Mouse (Mus musculus) mouse embryonic stem cell (cell line): Measurements from ENCODE around the gene Ssc4d.

ENCODE experiments used
- in situ Hi-C, 2 experiments: fragments of 300-500 bp; cut with MboI; formaldehyde crosslinking; loops; 1 replicate in 1 of 2; 3 replicates in 1 of 2; pipeline ENCODE4 v1.14.3; 2019 to 2020; ENCODE audit warnings: low sequenced_read_pairs in 2 of 2, low pct_unique_long_range_greater_than_20kb in 1 of 2, mixed read lengths in 1 of 2; ENCODE audit not compliant: unreplicated experiment in 1 of 2

Gene Ssc4d

DNA sequence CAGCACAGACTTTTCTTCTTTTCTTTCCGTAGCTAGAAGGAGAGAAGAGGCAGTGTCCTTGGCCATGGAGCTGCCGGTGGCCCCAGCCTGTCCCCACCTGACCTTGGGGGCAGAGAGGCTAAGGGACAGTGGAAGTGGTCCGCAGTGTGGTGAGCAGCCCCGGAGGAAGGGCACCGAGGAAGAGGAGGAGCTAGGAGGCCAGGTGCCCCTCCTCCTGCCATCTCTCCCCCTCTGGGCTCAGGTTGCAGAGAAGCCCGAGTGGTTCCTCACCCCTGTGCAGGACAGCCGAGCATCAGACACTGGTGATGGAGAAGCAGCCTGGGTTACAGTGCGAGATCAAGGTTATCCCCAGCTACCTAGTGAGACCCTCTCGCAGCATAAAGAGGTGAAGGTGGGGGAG lies at the start of gene Ssc4d:
Gene Ssc4d, minus strand, starts transcription at position 167 of the 400 bp plus-strand sequence.
- in situ Hi-C loops = loop anchor here in 1 of 2 experiments (5.0 kb wide), 2 partner anchors 37 to 83 kb away; no protein-coding TSS in a partner anchor

DNA sequence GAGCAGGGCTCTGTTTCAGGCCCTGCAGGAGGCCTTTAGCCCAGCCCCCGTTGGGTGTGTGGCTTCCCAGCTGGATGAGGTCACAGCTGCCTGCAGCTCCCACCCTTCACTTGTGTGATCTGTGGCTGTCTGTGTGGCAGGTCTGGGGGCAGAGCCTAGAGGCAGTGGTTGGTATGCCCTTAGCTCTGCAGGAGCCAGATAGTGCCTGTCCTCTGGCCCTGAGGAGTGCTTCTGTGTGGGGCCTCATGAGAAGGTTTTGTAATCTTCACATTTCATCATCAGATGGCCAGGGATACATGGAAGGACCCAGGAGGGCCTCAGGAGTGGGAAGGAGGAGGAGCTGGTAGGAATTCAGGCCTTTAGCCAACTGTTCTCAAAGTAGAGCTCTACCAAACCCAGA lies 45.6 kb upstream of the Ssc4d start:
- in situ Hi-C loops = no loop called here

DNA sequence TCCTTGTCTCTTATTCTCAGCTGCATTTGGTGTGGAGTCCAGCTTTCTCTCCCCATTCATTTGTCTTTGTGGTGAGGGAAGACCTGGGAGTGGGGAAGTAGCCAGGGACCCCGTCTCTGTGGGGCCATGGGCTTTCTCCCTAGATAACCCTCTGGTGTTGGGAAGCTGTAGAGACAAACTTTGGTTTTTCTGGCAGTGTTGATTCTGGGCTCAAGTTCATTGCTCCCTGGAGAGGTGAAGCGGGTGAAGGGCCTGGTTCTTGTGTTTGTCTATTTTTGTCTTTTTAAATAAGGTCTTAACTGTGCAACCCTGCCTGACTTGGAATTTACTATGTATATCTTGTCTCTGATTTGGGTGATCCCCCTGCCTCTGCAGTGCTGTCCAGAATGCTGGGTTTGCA lies 44.4 kb upstream of the Ssc4d start:
- in situ Hi-C loops = no loop called here

DNA sequence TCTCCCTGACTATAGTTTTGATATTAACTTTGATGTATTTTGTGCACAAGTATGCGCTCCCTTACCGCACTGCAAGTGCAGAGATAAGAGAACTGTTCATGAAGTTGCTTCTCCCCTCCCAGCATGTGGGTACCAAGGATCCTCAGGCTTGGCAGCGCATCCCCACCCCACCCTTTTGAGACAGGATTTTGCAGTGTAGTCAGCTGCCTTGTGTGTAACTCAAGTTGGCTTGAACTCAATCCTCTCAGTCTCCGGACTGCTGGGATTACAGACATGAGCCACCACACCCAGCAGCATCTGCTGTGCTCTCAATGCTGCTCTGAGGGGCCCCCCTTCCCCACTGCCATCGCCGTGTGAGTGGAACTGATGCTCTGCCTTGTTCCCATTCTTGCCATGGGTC lies 42.9 kb upstream of the Ssc4d start:
- in situ Hi-C loops = no loop called here

DNA sequence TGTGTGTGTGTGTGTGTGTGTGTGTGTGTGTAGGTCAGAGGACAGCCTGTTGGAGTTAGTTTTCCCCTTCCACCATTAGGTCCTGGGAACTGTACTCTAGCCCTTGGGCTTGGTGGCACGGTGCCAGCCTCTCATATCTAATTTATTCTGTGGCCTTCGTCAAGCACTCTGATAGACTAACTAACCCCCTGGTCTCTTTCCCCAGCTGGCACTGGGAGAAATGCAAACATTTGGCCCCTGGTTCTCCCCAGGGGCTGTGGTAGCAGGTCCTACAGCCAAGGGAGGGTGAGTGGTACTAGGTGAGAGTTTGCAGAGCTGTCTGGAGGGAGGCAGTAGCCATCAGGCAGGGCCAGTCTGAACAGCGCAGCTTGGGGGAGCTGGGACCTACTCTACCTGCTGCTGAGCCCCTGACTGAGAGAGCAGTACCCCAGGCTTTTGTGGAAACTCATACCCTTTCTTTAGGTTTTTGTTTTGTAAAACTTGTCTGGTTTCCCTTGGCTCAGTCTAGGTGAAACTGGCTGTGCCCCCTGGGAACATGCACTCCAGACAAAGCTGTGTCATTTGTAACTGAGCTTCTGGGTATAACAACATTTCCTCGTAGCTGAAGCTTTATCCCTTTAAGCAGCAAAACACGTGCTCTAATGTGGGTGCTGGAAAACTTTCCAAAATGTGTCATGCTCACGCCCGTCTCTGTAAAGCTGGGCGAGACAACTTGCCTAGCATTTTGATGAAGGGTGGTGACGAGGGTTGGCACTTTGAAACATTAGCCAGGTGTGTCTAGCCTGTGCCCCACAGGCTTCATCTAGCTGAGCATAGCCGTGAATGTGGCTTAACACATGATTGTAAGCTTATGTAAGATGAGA lies 41.9 kb upstream of the Ssc4d start:
- in situ Hi-C loops = no loop called here

DNA sequence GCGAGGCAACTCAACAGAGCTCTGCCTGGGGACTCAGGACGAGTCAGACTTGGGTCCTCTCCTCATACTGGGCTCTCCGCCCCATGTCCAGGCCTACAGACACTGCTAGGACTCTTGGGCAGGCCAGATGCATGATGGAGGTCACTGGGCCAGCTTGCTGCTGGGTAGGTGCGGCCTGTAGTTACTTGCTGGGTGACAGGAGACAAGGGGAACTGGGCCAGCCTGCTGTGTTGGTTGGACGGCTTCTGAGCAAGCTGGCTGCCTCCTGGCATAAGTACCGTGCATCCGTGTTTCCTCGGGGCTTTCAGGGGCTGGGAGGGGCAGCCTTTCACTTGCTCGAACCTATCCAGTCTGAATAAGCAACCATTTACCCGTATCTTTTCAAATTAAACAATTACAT lies 41.3 kb upstream of the Ssc4d start:
- in situ Hi-C loops = no loop called here

DNA sequence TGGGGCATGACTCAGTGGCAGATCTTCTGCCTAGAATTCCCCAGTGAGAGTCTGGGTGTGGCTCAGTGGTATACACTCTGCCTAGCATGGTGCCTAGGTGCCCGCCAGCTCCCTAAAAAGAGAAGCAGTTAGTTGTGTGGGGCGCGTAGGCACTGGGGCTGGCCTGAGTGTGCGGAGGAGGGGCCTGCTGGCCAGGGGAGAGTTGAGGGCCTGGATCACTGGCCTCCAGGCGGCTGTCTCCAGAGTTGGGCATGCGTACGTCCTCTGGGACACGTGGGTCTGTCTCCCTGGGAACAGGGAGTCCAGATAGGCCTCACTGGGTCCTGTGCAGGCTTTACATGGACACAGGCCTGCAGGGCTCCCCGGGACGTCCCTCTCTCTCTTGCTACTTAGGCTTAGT lies 40.5 kb upstream of the Ssc4d start:
- in situ Hi-C loops = no loop called here

DNA sequence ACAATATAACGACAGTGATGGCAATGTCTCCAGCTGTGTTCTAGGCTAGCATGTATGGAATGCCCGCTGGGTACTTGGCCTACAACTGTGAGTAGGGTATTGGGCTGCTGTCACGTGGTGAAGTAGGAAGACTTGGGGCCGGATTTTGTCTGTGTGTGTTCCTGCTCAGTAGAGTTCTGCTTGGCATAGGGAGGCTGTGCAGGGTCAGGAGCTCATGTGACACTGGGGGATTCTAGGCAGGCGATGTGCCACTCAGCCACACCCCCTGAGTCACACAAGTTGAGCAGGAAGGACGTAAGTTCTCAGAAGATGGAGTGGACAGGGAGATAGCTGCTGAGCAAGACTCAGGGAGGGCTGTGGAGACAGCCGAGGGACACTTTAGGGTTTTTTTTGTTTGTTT lies 33.4 kb upstream of the Ssc4d start:
- in situ Hi-C loops = no loop called here

DNA sequence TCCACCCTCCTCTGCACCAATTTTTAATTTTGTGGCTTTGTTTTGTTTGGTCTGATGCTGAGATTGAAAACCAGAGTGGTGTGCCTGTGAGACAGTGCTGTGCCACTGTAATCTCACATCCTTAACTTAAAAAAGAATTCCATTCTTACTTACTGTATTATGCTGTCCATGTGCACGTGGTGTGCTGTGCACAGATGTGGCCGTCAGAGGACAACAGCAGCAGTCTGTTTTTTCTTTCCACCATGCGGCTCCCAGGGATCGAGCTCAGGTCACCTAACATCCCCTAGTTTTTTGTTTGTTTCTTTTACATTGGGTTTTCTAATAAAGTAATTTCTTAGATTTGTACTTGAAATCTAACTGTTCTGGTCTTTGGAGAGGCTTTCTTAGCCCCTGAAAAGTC lies 30.2 kb upstream of the Ssc4d start:
- in situ Hi-C loops = no loop called here

DNA sequence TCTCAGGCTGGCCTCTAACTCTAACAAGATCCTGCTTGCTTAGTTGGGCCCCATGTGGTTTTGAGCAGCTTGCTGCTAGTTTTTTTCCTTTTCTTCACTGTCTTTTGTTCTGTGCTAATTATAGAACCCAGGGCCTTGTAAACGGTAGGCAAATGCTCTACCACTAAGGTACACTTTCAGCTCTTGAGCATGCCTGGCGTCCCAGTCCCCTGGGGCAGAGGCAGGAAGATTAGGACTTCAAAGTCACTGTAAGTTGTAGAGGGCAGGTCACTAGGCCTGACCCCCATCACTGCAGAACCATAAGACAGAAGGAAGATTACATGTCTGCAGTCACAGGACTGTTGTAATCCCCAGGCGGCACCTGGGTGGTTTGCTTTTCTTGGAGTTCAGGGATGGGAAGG lies 28.4 kb upstream of the Ssc4d start:
- in situ Hi-C loops = no loop called here

DNA sequence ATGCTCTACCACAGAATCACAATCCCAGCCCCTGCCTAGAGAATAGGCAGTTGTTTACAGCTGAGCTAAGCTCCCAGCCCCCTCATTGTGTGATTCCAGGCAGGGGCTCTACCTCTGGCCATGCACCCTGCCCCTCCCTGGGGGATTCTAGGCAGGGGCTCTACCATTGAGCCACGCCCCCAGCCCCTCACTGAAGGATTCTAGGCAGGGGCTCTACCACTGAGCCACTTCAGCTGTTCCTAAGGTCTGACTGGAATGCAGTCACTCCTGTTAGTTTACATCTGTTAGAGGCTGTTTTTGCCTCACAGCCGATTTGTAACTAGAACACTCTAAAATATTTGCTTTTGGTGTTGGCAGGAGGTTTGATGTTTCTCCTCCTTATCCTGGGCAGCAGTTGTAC lies 28.0 kb upstream of the Ssc4d start:
- in situ Hi-C loops = no loop called here

DNA sequence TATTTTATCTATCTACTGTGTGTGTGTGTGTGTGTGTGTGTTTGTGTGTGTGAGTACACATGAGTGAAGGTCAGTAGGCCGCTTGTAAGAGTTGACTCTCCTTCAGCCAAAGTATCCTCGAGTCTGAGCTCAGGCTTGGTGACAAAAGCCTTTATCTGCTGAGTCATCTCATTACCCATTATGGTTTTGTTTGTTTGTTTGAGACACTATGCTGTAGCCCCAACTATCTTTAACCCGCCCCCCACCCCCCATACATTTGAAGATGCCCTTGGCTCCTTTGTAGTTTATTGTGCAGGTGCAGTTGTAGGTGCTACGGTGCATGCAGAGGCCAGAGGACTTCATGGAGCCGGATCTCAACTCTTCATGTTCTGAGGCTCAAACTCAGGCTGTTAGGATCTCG lies 26.9 kb upstream of the Ssc4d start:
- in situ Hi-C loops = no loop called here

DNA sequence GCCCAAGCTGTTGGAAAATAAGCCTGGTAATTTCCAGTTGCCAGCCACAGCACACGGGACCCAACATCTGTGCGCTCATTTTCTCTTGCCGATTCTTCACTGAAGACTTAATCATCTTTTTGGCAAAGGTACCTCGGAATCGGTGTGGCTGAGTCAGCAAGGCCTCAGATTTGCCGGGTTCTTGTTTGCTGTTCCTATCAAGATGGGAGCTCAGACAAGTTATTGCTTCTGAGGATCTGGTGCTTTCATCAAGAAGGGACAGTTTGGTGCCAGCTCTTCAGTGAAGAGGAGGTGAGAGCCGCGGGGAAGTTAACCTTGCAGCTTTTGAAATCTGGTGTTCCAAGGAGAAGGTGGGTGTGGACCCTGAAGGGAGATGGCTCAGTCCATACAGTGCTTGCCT lies 21.8 kb upstream of the Ssc4d start:
- in situ Hi-C loops = no loop called here

DNA sequence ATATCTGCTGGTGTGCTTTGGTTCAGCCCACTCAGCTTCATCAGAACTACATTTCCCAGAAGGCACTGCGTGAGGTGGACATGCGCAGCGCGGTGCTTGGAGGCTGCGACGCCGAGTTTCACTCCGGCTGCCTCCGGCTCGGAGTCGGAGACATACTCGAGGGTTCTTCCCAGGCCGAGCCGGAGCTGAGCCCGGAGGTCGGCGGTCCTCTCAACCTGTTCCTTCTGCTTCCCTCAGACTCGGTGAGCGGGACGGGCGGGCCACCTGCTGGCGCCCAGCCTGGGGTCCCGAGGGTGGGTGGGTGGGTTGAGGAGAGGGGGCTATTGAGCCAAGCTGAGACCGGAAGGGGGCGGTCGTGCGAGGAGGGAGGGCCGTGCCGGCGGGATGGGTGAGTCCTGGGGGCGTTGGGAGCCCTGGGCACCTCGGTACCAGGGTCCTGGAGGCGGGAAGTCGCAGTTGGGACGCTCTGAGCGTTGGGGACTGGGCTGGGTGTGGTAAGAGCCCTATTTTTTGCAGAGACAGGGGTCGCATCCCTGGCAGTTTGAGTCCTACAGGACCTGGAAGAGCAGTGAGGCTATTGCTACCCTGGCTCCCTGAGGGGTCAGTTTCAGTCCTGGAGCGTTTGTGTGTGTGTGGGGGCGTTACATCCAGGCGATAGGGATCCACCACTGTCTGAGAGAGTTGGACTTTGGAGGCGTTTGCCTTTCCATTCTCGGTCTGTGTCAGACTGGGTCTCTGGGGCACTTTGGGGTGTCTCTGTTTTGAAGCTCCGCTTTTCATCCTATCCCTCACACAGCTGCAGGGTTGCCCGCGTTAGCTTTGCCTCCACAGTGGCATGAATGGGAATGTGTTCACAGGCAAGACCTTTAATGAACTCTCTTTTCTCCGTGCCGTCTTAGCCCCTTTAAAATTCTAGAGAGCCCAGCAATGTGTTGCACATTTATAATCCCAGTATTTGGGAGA lies 20.7 kb upstream of the Ssc4d start, which contains the start of gene Dtx2:
Gene Dtx2, plus strand, starts transcription at position 76 of the 963 bp plus-strand sequence.
- in situ Hi-C loops = no loop called here

DNA sequence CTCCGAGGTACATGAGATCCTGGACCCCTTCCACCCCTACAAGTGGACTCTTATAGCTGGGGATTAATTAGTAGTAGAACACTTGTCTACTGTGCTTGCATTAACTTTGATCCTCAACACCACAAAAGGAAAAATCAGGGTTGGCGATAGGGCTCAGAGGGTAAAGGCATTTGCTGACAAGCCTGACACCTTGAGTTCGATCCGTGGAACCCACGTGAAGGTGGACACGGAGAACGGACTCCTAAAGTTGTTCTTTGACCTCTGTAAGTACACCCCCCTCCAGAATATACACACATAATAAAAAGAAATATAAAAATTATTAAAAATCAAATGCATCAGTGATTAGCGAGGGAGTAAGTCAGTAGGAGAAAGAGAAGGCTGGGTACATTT lies 20.0 kb upstream of the Ssc4d start:
- in situ Hi-C loops = no loop called here

DNA sequence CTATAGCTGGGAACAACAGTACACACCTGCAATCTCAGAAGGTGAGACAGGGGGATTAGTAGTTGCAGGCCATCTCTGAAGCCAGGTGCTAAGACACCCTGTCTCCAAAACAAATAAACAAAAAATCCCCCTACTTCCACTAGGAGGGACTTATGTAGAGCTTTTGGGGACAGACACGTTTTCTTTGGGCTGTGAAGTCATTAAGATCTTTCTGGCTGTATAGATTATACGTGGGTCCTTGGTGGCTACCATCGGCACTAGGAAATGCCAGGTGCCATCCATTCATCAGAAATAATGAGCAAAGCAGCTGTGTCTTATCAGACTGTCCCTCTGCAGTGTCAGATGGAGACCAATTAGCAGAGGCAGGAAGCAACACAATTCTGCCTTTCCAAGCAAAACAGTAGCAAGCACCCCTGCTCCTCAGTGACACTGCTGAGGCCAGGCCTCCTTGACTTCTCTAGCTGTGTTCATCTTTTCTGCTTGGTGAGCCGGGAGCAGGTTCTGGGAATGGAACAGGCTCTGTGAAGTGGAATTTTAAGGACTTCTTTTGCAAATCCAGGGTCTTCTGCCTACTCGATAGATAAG lies 19.1 kb upstream of the Ssc4d start:
- in situ Hi-C loops = no loop called here

DNA sequence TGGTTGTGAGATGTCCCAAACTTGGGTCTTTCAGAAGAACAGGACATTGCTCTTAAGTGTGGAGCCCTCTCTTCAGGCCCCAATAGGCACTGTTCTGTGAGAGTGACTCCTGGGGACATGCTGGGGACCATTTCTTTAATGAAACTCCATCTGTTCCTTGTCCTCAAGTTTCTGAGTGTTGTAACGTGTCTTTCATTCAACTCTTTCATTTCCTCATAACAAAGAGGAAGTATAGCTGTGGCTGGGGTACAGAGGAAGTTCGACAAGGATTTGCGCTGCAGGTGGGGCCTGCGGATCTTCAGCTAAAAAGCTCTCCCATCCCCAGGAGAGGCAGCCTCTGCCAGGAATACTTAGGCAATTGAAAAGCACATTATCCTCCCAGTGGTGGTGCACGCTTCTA lies 16.3 kb upstream of the Ssc4d start:
- in situ Hi-C loops = no loop called here

DNA sequence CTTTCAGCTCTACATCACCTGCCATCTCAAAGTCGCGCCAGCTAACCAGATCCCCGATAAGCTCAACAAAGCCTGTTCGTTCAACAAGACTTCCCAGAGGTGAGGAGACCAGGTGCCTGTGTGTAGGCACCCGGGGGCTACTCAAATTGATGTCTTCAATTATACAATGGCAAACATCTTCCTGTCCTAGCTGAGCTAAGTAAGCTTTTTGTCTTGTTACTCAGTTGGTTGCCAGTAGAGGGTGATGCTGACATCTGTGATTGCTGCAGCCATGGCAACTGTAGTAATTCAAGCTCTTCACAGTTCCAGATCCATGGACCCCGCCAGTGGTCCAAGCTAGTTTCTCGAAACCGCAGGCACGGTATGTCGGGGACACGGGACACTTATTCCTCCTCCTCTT lies 12.9 kb upstream of the Ssc4d start:
- in situ Hi-C loops = no loop called here

DNA sequence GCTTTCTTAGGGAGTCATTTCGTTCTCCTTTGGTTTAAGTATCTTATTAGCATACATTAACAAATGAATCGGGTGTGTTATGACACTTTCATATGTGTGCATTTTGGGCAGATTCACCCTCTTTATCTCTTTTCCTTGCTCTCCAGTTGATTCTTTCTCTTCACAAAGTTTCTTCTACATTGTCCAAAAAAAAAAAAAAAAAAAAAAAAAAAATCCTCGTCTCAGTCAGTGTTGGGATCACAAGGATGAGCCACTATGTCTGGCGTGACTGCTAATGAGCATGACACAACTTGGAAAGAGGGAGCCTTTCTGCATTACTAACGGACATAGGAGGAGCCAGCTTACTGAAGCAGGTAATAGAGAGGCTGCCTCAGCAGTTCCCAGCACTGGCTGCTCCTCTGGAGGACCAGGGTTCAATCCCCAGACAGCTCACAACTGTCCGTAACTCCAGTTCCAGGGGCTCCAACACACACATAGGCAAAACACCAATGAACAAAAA lies 10.3 kb upstream of the Ssc4d start:
- in situ Hi-C loops = loop anchor here in 1 of 2 experiments (5.0 kb wide), 1 partner anchor 53 kb away; the partner anchor contains the start of gene Upk3b
